Mouse (Mus musculus) embryonic facial prominence, embryonic 15.5 days (tissue): ENCODE measurements around the gene Selenoo. TPM values are rescaled to one million over a fixed set of nuclear protein-coding genes. Genes with fewer than 3 reads are reported as not detected.

ENCODE experiments used
- ATAC-seq: fragments of 200-750 bp; cut with Nextera tagmentation; 2 replicates; pipeline ENCODE4 v1.8.0; 2017; ENCODE audit warnings: low read depth, moderate TSS enrichment; ENCODE audit not compliant: insufficient number of reproducible peaks, low FRiP score, low TSS enrichment
- H3K27ac ChIP-seq: fragments of 300-500 bp; sonication (generic); replicated peaks from 2 replicates; pipeline ENCODE4 v1.5.1; 2015; ENCODE audit warnings: mild to moderate bottlenecking, inconsistent platforms
- H3K27me3 ChIP-seq: fragments of 300-500 bp; sonication (generic); 2 replicates; pipeline ENCODE4 v1.6.1; 2015; ENCODE audit warnings: inconsistent platforms
- H3K36me3 ChIP-seq: fragments of 300-500 bp; sonication (generic); 2 replicates; pipeline ENCODE4 v1.6.1; 2015; ENCODE audit warnings: mild to moderate bottlenecking, inconsistent platforms
- H3K4me1 ChIP-seq: fragments of 300-500 bp; sonication (generic); 2 replicates; pipeline ENCODE4 v1.6.1; 2015; ENCODE audit warnings: inconsistent platforms
- H3K4me2 ChIP-seq: fragments of 300-500 bp; sonication (generic); replicated peaks from 2 replicates; pipeline ENCODE4 v1.6.1; 2015; ENCODE audit warnings: mild to moderate bottlenecking, inconsistent platforms
- H3K4me3 ChIP-seq: fragments of 300-500 bp; sonication (generic); replicated peaks from 2 replicates; pipeline ENCODE4 v1.5.1; 2015; ENCODE audit warnings: mild to moderate bottlenecking, inconsistent platforms
- H3K9ac ChIP-seq: fragments of 300-500 bp; sonication (generic); 2 replicates; pipeline ENCODE4 v1.6.1; 2015; ENCODE audit warnings: inconsistent platforms
- H3K9me3 ChIP-seq: fragments of 300-500 bp; sonication (generic); replicated peaks from 2 replicates; pipeline ENCODE4 v1.6.1; 2016; ENCODE audit warnings: inconsistent platforms
- WGBS: fragments of 180-500 bp; shearing (Covaris S2); methylation state at CpG from one replicate; pipeline ENCODE4 v1.1.7; 2015; 5-methylcytosine and 5-hydroxymethylcytosine counted together
- polyA plus RNA-seq: library from polyadenylated mRNA; unstranded; fragments of >200 nt; fragmentation: Nextera tagmentation; extraction: Ambion mirVana; gene quantifications from 2 replicates; pipeline ENCODE4 v1.2.1, GENCODE M21; 2015

Gene Selenoo
- polyA plus RNA-seq, 1 experiment from 2014 or later: 20.7 TPM

DNA sequence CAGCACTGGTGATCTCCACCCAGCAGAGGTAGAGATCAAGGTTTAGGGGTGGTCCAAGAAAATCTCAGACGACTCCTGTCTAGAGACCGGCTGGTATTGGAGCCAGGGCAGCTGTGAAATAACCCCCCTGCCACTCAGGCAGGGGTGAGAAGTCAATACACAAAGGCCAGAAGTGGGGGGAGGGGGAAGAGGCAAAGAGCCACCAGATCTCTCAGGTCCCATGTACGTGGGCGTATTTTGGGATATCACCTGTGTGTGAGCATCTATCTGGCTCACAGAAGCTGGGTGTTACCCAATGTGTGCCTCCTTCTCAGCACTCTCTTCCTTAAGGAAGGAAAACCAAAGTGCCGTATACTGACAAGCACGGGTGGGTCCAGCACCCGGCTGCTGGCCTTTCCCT lies 25.9 kb upstream of the Selenoo start:
- Histone ChIP-seq H3K27ac (no peak overlapping the region), H3K4me1 (peaks cover 11% of the 10 kb centered on the region), H3K36me3 (no peaks in the 10 kb centered on the region), H3K4me2 (no peak overlapping the region), H3K27me3 (peaks cover 65% of the 10 kb centered on the region), H3K9me3 (no peaks in the 10 kb centered on the region), H3K9ac (no peak overlapping the region), H3K4me3 (no peak overlapping the region)
- no peak for ATAC-seq
- 70% methylated on average over 7 of the region's 7 CpGs for WGBS

GRCm38 (mm10) chr15:89063536-89063935 lies 25.3 kb upstream of the Selenoo start:
- peaks cover 13% of the 10 kb centered on the region for H3K4me1 ChIP-seq
- H3K27ac ChIP-seq: no peak overlapping the region
- no peaks in the 10 kb centered on the region for H3K36me3 ChIP-seq
- H3K9me3 ChIP-seq: no peaks in the 10 kb centered on the region
- no peak for ATAC-seq
- WGBS: 74% methylated on average over 6 of the region's 6 CpGs
- no peak overlapping the region for H3K4me3 ChIP-seq
- H3K4me2 ChIP-seq: no peak overlapping the region
- peaks cover 65% of the 10 kb centered on the region for H3K27me3 ChIP-seq
- no peak overlapping the region for H3K9ac ChIP-seq

- H3K9ac ChIP-seq: no peak overlapping the region
- no peak for ATAC-seq
- H3K4me3 ChIP-seq: no peak overlapping the region
- WGBS: 90% methylated on average over 5 of the region's 5 CpGs
- peaks cover 12% of the 10 kb centered on the region for H3K4me1 ChIP-seq
- no peaks in the 10 kb centered on the region for H3K9me3 ChIP-seq
- no peak overlapping the region for H3K27ac ChIP-seq
- H3K36me3 ChIP-seq: no peaks in the 10 kb centered on the region
- H3K27me3 ChIP-seq: peaks cover 68% of the 10 kb centered on the region
- no peak overlapping the region for H3K4me2 ChIP-seq
These were observed 24.0 kb upstream of the Selenoo start for GRCm38 (mm10) chr15:89064891-89065290.

GRCm38 (mm10) chr15:89067609-89068008 lies 21.3 kb upstream of the Selenoo start:
- H3K4me3 ChIP-seq: peak overlapping the region; percentile 12
- H3K27me3 ChIP-seq: peaks cover 53% of the 10 kb centered on the region
- ATAC-seq: no peak

GRCm38 (mm10) chr15:89068226-89068625 lies 20.7 kb upstream of the Selenoo start:
- 35% methylated on average over 26 of the region's 26 CpGs for WGBS
- H3K27ac ChIP-seq: no peak overlapping the region
- ATAC-seq: no peak
- peaks cover 8% of the 10 kb centered on the region; the same call in 1 of the 2 replicates for H3K4me1 ChIP-seq
- peak overlapping the region; percentile 12; the same call in 1 of the 2 replicates for H3K4me3 ChIP-seq
- peaks cover 53% of the 10 kb centered on the region for H3K27me3 ChIP-seq
- H3K4me2 ChIP-seq: peak overlapping the region; percentile 28; the same call in 1 of the 2 replicates
- no peak overlapping the region for H3K9ac ChIP-seq
- no peaks in the 10 kb centered on the region for H3K36me3 ChIP-seq
- no peaks in the 10 kb centered on the region for H3K9me3 ChIP-seq

More at GRCm38 (mm10) chr15:89067609-89068008, 21.3 kb upstream of the Selenoo start:
- H3K4me1 ChIP-seq: peaks cover 8% of the 10 kb centered on the region; the same call in 1 of the 2 replicates
- H3K4me2 ChIP-seq: peak overlapping the region; percentile 28
- no peaks in the 10 kb centered on the region for H3K36me3 ChIP-seq
- no peak overlapping the region for H3K27ac ChIP-seq
- H3K9me3 ChIP-seq: no peaks in the 10 kb centered on the region
- WGBS: 44% methylated on average over 35 of the region's 35 CpGs
- no peak overlapping the region for H3K9ac ChIP-seq

DNA sequence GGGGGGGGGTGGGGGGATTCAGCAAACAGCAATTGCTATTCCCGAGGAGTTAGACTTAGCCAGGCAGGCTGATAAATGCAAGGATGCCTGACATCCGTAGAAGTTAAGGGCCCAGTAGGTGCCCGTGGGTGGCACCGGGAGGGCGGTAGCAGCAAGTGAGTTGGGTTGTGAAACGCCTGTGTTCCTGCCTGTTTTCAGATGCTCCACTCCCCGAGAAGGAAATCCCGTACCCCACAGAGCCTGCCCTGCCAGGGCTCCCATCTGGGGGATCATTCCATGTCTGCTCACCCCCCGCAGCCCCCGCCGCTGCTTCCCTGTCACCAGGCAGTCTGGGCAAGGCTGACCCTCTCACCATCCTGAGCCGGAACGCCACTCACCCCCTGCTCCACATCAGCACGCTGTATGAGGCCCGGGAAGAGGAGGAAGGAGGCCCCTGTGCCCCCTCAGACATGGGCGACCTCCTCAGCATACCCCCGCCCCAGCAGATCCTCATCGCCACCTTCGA lies 19.5 kb upstream of the Selenoo start:
- Histone ChIP-seq H3K27me3 (peaks cover 44% of the 10 kb centered on the region), H3K9ac (no peak overlapping the region)
- WGBS: 73% methylated on average over 19 of the region's 19 CpGs

GRCm38 (mm10) chr15:89070606-89071005 lies 18.3 kb upstream of the Selenoo start:
- H3K4me1 ChIP-seq: peaks cover 22% of the 10 kb centered on the region
- H3K9me3 ChIP-seq: no peaks in the 10 kb centered on the region
- 71% methylated on average over 24 of the region's 24 CpGs for WGBS
- H3K27me3 ChIP-seq: peaks cover 43% of the 10 kb centered on the region
- no peak overlapping the region for H3K4me2 ChIP-seq
- H3K4me3 ChIP-seq: no peak overlapping the region
- H3K9ac ChIP-seq: no peak overlapping the region
- H3K36me3 ChIP-seq: no peaks in the 10 kb centered on the region
- ATAC-seq: no peak
- H3K27ac ChIP-seq: no peak overlapping the region

More for the DNA sequence above, 19.5 kb upstream of the Selenoo start:
- no peak overlapping the region for H3K4me3 ChIP-seq
- H3K36me3 ChIP-seq: no peaks in the 10 kb centered on the region
- H3K4me2 ChIP-seq: no peak overlapping the region
- H3K4me1 ChIP-seq: peaks cover 12% of the 10 kb centered on the region
- no peaks in the 10 kb centered on the region for H3K9me3 ChIP-seq
- ATAC-seq: no peak
- H3K27ac ChIP-seq: no peak overlapping the region

GRCm38 (mm10) chr15:89073993-89074603 lies 14.8 kb upstream of the Selenoo start:
- H3K27me3 ChIP-seq: peaks cover 9% of the 10 kb centered on the region
- H3K27ac ChIP-seq: 0 out of 2 replicates have a peak overlapping the region, but pooled peaks have one; percentile 88
- no peaks in the 10 kb centered on the region for H3K9me3 ChIP-seq
- no peak overlapping the region for H3K4me2 ChIP-seq
- ATAC-seq: no peak
- H3K4me3 ChIP-seq: no peak overlapping the region
- H3K9ac ChIP-seq: no peak overlapping the region
- peaks cover 40% of the 10 kb centered on the region for H3K4me1 ChIP-seq
- H3K36me3 ChIP-seq: no peaks in the 10 kb centered on the region
- 69% methylated on average over 10 of the region's 10 CpGs for WGBS

GRCm38 (mm10) chr15:89074613-89075477 lies 14.0 kb upstream of the Selenoo start, which contains the start of gene Trabd:
TSS of gene Trabd (plus strand) at chr15:89075124.
- no peaks in the 10 kb centered on the region for H3K36me3 ChIP-seq
- no peaks in the 10 kb centered on the region for H3K9me3 ChIP-seq
- ATAC-seq: no peak
- 22% methylated on average over 11 of the region's 11 CpGs for WGBS
- H3K4me3 ChIP-seq: peak within 1 kb of the TSS; percentile 78
- H3K27ac ChIP-seq: peak within 1 kb of the TSS; percentile 88
- peaks cover 2% of the 10 kb centered on the region; the same call in 1 of the 2 replicates for H3K27me3 ChIP-seq
- H3K9ac ChIP-seq: peak within 1 kb of the TSS; percentile 93
- H3K4me1 ChIP-seq: peaks cover 40% of the 10 kb centered on the region
- H3K4me2 ChIP-seq: peak within 1 kb of the TSS; percentile 89

GRCm38 (mm10) chr15:89075478-89076147 lies 13.3 kb upstream of the Selenoo start:
- H3K4me2 ChIP-seq: peak overlapping the region; percentile 89
- H3K27me3 ChIP-seq: no peaks in the 10 kb centered on the region
- peak overlapping the region; percentile 88 for H3K27ac ChIP-seq
- peak overlapping the region; percentile 78 for H3K4me3 ChIP-seq
- peaks cover 40% of the 10 kb centered on the region for H3K4me1 ChIP-seq
- H3K9ac ChIP-seq: peak overlapping the region; percentile 93
- peak; percentile 91 for ATAC-seq
- no peaks in the 10 kb centered on the region for H3K9me3 ChIP-seq
- H3K36me3 ChIP-seq: no peaks in the 10 kb centered on the region
- under 1% methylated on average over 43 of the region's 59 CpGs for WGBS
